Comparison of ENCODE assay signal across 9 mouse cellular contexts in genomic region chr16:32427506-32427905, GRCm38 (mm10).
"Had no signal": no experiment of that assay in that cellular context is flagged by ENCODE, and none has a peak within 500 bp of the region (broad histone marks: within the 10 kb centered on the region; RNA-seq: fewer than 3 reads in every experiment).

No protein-coding gene starts in this region.

- DNase-seq: forebrain, postnatal 0 days; gastrocnemius, postnatal 14 days; gastrocnemius, postnatal 36 days; heart, adult 11 months; heart, adult 2 months; heart, postnatal 14 days; heart, postnatal 36 days; left cerebral cortex, postnatal 4 days; lung, adult 18-20 months had no signal
